Mouse (Mus musculus): ENCODE data around the gene Tcaf3. TPM values are rescaled to one million over a fixed set of nuclear protein-coding genes. Genes with fewer than 3 reads are reported as not detected.

Gene Tcaf3
- polyA plus RNA-seq (2014; fragmentation: Illumina TruSeq; extraction: RNeasy Lipid Tissue Mini Kit (QIAGEN cat#74804); ENCODE audit: low read depth, low replicate concordance) = not detected

DNA sequence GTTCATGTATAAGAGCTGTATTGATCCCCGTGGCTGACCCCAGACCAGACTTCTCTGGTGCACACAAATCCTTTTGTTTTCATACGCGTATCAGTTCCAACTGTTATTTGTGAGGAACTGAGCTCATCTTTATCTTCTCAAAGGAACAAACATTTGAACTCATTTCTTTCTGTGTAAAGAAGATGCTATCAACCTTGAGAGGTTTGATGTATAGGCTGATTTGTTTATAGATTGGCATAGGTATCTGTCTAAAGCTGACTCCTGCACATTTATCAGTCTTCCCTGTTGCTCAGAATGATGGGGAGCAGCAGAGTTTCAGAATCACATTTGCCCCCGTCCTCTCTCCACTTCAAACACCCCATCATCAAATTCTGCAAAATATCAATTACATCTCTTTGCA is at the start of gene Tcaf3:
Gene Tcaf3, minus strand, starts transcription at position 101 of the 400 bp plus-strand sequence.

DNA sequence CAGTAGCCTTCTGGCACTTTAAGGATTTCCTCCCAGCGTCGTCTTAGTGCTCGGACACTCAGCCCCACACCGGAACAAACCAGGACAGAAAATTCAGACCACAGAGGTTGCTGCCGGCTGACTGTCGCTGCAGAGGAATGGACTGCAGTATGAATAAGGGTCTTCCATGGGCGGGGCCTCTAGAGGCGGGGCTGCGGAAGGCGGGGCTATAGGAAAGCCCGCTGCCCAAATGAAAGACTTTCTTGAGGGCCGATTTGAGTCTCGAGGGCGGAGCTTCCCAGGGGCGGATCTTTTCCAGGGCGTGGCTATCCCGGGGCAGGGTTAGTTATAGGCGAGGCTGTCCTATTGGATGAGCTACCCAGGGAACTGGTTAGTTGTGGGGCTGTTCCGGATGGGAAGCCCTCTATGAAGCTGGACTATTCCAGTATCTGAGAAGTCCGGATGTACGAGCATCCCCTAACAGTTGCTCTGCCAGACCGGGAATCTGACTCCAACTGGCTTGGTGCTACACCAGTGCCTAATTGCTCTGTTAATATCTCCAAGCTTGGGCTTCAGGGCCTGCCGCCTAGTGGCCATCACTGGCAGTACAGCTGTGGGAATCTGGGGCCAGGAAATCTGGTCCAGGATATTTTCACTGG is 47.5 kb upstream of the Tcaf3 start, which contains the start of gene Tcaf2:
Gene Tcaf2, minus strand, starts transcription at position 343 of the 638 bp plus-strand sequence.

DNA sequence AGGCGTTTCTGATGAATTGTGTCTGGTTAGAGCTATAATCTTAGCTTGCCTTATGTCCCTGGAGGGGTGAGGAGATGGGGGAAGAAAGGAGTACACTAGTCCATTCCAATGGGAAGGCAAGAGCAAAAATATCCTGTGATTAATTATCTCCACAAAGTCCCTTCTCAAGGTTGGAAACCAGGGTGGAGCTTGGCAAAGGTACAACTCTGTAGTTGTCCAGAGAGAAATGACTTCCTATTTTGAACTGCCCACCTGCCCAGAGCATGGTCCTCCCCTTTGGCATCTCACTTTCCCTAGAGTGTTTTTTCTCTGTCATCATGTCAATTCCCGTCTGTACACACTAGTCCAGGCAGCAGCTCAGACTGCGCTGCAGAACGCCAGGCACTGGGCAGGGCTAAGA is 50.0 kb downstream of the Tcaf3 start, which contains the start of gene Olfr455:
Gene Olfr455, minus strand, starts transcription at position 127 of the 400 bp plus-strand sequence.

Other genes starting within 250 kb of the Tcaf3 start
- gene Zyx, start 248.1 kb downstream of the Tcaf3 start, polyA plus RNA-seq (2014; fragmentation: Illumina TruSeq; extraction: RNeasy Lipid Tissue Mini Kit (QIAGEN cat#74804); ENCODE audit: low read depth, low replicate concordance) = 1.3 TPM
- gene Epha1, start 224.4 kb downstream of the Tcaf3 start, polyA plus RNA-seq (2014; fragmentation: Illumina TruSeq; extraction: RNeasy Lipid Tissue Mini Kit (QIAGEN cat#74804); ENCODE audit: low read depth, low replicate concordance) = 1.6 TPM
- gene Tas2r143, start 197.5 kb downstream of the Tcaf3 start, polyA plus RNA-seq (2014; fragmentation: Illumina TruSeq; extraction: RNeasy Lipid Tissue Mini Kit (QIAGEN cat#74804); ENCODE audit: low read depth, low replicate concordance) = not detected
- gene Tas2r135, start 192.3 kb downstream of the Tcaf3 start, polyA plus RNA-seq (2014; fragmentation: Illumina TruSeq; extraction: RNeasy Lipid Tissue Mini Kit (QIAGEN cat#74804); ENCODE audit: low read depth, low replicate concordance) = not detected
- not detected for gene Tas2r126, start 163.2 kb downstream of the Tcaf3 start, polyA plus RNA-seq (2014; fragmentation: Illumina TruSeq; extraction: RNeasy Lipid Tissue Mini Kit (QIAGEN cat#74804); ENCODE audit: low read depth, low replicate concordance)
- not detected for gene Olfr458, start 132.5 kb downstream of the Tcaf3 start, polyA plus RNA-seq (2014; fragmentation: Illumina TruSeq; extraction: RNeasy Lipid Tissue Mini Kit (QIAGEN cat#74804); ENCODE audit: low read depth, low replicate concordance)
- not detected for gene Olfr457, start 121.4 kb downstream of the Tcaf3 start, polyA plus RNA-seq (2014; fragmentation: Illumina TruSeq; extraction: RNeasy Lipid Tissue Mini Kit (QIAGEN cat#74804); ENCODE audit: low read depth, low replicate concordance)
- gene Olfr456, start 110.5 kb downstream of the Tcaf3 start, polyA plus RNA-seq (2014; fragmentation: Illumina TruSeq; extraction: RNeasy Lipid Tissue Mini Kit (QIAGEN cat#74804); ENCODE audit: low read depth, low replicate concordance) = not detected
- gene Olfr455, start 50.1 kb downstream of the Tcaf3 start, polyA plus RNA-seq (2014; fragmentation: Illumina TruSeq; extraction: RNeasy Lipid Tissue Mini Kit (QIAGEN cat#74804); ENCODE audit: low read depth, low replicate concordance) = not detected
- 2.4 TPM for gene Tcaf2, start 47.6 kb upstream of the Tcaf3 start, polyA plus RNA-seq (2014; fragmentation: Illumina TruSeq; extraction: RNeasy Lipid Tissue Mini Kit (QIAGEN cat#74804); ENCODE audit: low read depth, low replicate concordance)
- 20.3 TPM for gene Tcaf1, start 112.4 kb upstream of the Tcaf3 start, polyA plus RNA-seq (2014; fragmentation: Illumina TruSeq; extraction: RNeasy Lipid Tissue Mini Kit (QIAGEN cat#74804); ENCODE audit: low read depth, low replicate concordance)
- gene Olfr453, start 141.7 kb upstream of the Tcaf3 start, polyA plus RNA-seq (2014; fragmentation: Illumina TruSeq; extraction: RNeasy Lipid Tissue Mini Kit (QIAGEN cat#74804); ENCODE audit: low read depth, low replicate concordance) = not detected
- not detected for gene Olfr38, start 158.7 kb upstream of the Tcaf3 start, polyA plus RNA-seq (2014; fragmentation: Illumina TruSeq; extraction: RNeasy Lipid Tissue Mini Kit (QIAGEN cat#74804); ENCODE audit: low read depth, low replicate concordance)
- not detected for gene Olfr452, start 187.4 kb upstream of the Tcaf3 start, polyA plus RNA-seq (2014; fragmentation: Illumina TruSeq; extraction: RNeasy Lipid Tissue Mini Kit (QIAGEN cat#74804); ENCODE audit: low read depth, low replicate concordance)
- gene Olfr450, start 214.2 kb upstream of the Tcaf3 start, polyA plus RNA-seq (2014; fragmentation: Illumina TruSeq; extraction: RNeasy Lipid Tissue Mini Kit (QIAGEN cat#74804); ENCODE audit: low read depth, low replicate concordance) = not detected
- not detected for gene Olfr449, start 236.7 kb upstream of the Tcaf3 start, polyA plus RNA-seq (2014; fragmentation: Illumina TruSeq; extraction: RNeasy Lipid Tissue Mini Kit (QIAGEN cat#74804); ENCODE audit: low read depth, low replicate concordance)

All from kidney, adult 10 weeks (tissue).